Mouse (Mus musculus) forebrain, embryonic 14.5 days (tissue): ENCODE measurements at regions not wholly inside any gene's neighbourhood (a gene's known extent, or its start where the extent isn't known, plus 50 kb on each side); places are given as distances from the start of the nearest gene placed in this dataset.

Experiments
- ATAC-seq: fragments of 200-750 bp; cut with Nextera tagmentation; 2 replicates; pipeline ENCODE4 v1.8.0; 2017; ENCODE audit warnings: mild to moderate bottlenecking, moderate library complexity
- DNase-seq: peaks from one replicate; pipeline ENCODE4 v3.0.0-alpha.2; 2015; ENCODE audit warnings: low spot score
- H3K27ac ChIP-seq: fragments of 300-500 bp; sonication (generic); 2 replicates; pipeline ENCODE4 v1.5.1; 2014; ENCODE audit warnings: low read depth, mild to moderate bottlenecking, control low read depth, low read length, moderate library complexity
- H3K27me3 ChIP-seq: fragments of 300-500 bp; sonication (generic); replicated peaks from 2 replicates; pipeline ENCODE4 v1.6.1; 2014; ENCODE audit warnings: low read length, control low read depth, mixed read lengths; ENCODE audit not compliant: control insufficient read depth, insufficient read depth
- H3K36me3 ChIP-seq: fragments of 300-500 bp; sonication (generic); 2 replicates; pipeline ENCODE4 v1.6.1; 2014; ENCODE audit warnings: low read length, control low read depth; ENCODE audit not compliant: control insufficient read depth, insufficient read depth
- H3K4me1 ChIP-seq: fragments of 300-500 bp; sonication (generic); 2 replicates; pipeline ENCODE4 v1.6.1; 2014; ENCODE audit warnings: antibody characterized with exemption, low read length, control low read depth; ENCODE audit not compliant: control insufficient read depth, insufficient read depth
- H3K4me2 ChIP-seq: fragments of 300-500 bp; sonication (generic); 2 replicates; pipeline ENCODE4 v1.6.1; 2014; ENCODE audit warnings: mild to moderate bottlenecking, control low read depth, low read length
- H3K4me3 ChIP-seq: fragments of 300-500 bp; sonication (generic); 2 replicates; pipeline ENCODE4 v1.5.1; 2014; ENCODE audit warnings: low read depth, low read length, control low read depth
- H3K9ac ChIP-seq: fragments of 300-500 bp; sonication (generic); 2 replicates; pipeline ENCODE4 v1.6.1; 2014; ENCODE audit warnings: mild to moderate bottlenecking, low read length, control low read depth, moderate library complexity
- H3K9me3 ChIP-seq: fragments of 300-500 bp; sonication (generic); replicated peaks from 2 replicates; pipeline ENCODE4 v1.6.1; 2016; ENCODE audit warnings: low read length, control low read depth, mixed read lengths; ENCODE audit not compliant: control insufficient read depth
- WGBS: fragments of 180-500 bp; shearing (Covaris S2); extraction: QIAGEN DNeasy Blood & Tissue Kit; methylation state at CpG from one replicate; pipeline ENCODE4 v1.1.7; 2014; 5-methylcytosine and 5-hydroxymethylcytosine counted together

- no peak for ATAC-seq
- Histone ChIP-seq H3K4me1 (peaks cover 33% of the 10 kb centered on the region), H3K9me3 (no peaks in the 10 kb centered on the region), H3K9ac (peak overlapping the region; percentile 9; the same call in 1 of the 2 replicates), H3K4me3 (no peak overlapping the region), H3K27me3 (no peaks in the 10 kb centered on the region), H3K27ac (peak overlapping the region; percentile 78), H3K4me2 (peak overlapping the region; percentile 29; the same call in 1 of the 2 replicates), H3K36me3 (no peaks in the 10 kb centered on the region)
- DNase-seq: no peak
- WGBS: 41% methylated on average over 2 of the region's 2 CpGs
Observed at GRCm38 (mm10) chr2:33961566-33961965, 73.8 kb upstream of the Mvb12b start.

DNA sequence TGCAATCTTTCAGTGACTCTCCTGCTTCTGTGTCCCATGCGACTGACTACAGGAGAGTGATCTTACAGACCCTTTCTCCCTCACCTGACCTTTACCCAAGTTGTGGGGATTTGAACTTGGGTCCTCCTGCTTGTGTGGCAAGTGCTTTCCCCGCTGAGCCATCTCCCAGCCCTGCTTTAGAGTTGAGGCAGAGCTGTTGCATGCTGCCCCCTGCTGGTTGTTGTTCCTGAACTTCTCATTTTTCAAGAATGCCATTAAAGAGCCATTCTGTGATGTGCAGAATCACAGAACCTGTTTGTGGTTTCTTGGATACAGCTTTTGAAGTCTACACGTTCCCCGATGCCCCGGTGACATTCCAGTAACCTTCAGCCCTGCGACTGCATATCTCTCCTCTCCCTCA lies 70.0 kb upstream of the Mvb12b start:
- Histone ChIP-seq H3K27ac (no peak overlapping the region), H3K9ac (no peak overlapping the region), H3K4me3 (no peak overlapping the region), H3K27me3 (no peaks in the 10 kb centered on the region), H3K4me2 (no peak overlapping the region), H3K9me3 (no peaks in the 10 kb centered on the region), H3K4me1 (peaks cover 13% of the 10 kb centered on the region), H3K36me3 (no peaks in the 10 kb centered on the region)
- WGBS: 65% methylated on average over 6 of the region's 6 CpGs
- ATAC-seq: no peak
- peak; percentile 46 for DNase-seq

- Histone ChIP-seq H3K27ac (no peak overlapping the region), H3K4me2 (no peak overlapping the region), H3K4me1 (0 out of 2 replicates have a peak, but pooled peaks cover 5% of the 10 kb centered on the region), H3K36me3 (no peaks in the 10 kb centered on the region), H3K9ac (no peak overlapping the region), H3K9me3 (no peaks in the 10 kb centered on the region), H3K4me3 (no peak overlapping the region), H3K27me3 (no peaks in the 10 kb centered on the region)
- WGBS: 68% methylated on average over 3 of the region's 3 CpGs
- ATAC-seq (no peak), DNase-seq (no peak)
Observed at GRCm38 (mm10) chr2:33944301-33944700, 56.6 kb upstream of the Mvb12b start.

DNA sequence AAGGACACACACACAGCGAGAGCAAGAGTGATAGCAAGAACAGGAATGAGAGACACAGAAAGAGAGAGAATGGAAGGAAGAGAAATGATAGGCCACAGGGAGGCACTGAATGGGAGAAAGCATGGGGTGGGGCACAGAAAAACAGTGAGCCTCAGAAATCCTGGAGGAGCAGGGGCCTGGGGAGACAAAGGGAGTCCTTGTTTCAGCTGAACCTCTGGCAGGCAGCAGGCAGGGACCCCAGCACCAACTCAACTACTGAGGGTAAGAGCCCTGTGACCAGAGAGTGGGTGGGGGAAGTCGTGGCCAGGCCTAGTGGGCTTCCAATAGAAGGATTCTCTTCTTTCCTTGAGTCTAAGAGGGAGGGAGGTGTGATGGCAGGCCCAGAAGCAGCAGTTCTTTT lies 54.3 kb upstream of the Mvb12b start:
- Histone ChIP-seq H3K4me1 (0 out of 2 replicates have a peak, but pooled peaks cover 5% of the 10 kb centered on the region), H3K4me3 (no peak overlapping the region), H3K9ac (no peak overlapping the region), H3K27me3 (no peaks in the 10 kb centered on the region), H3K36me3 (no peaks in the 10 kb centered on the region), H3K9me3 (no peaks in the 10 kb centered on the region), H3K4me2 (no peak overlapping the region), H3K27ac (no peak overlapping the region)
- DNase-seq: no peak
- ATAC-seq: no peak
- WGBS: 48% methylated on average over 2 of the region's 2 CpGs

- Histone ChIP-seq H3K4me1 (peaks cover 5% of the 10 kb centered on the region; the same call in 1 of the 2 replicates), H3K9me3 (no peaks in the 10 kb centered on the region), H3K27me3 (no peaks in the 10 kb centered on the region), H3K4me2 (no peak overlapping the region), H3K36me3 (no peaks in the 10 kb centered on the region), H3K9ac (no peak overlapping the region), H3K27ac (no peak overlapping the region), H3K4me3 (no peak overlapping the region)
- WGBS: 77% methylated on average over 11 of the region's 11 CpGs
- DNase-seq (peak; percentile 28), ATAC-seq (no peak)
Observed at GRCm38 (mm10) chr2:33941316-33941715, 53.6 kb upstream of the Mvb12b start.

DNA sequence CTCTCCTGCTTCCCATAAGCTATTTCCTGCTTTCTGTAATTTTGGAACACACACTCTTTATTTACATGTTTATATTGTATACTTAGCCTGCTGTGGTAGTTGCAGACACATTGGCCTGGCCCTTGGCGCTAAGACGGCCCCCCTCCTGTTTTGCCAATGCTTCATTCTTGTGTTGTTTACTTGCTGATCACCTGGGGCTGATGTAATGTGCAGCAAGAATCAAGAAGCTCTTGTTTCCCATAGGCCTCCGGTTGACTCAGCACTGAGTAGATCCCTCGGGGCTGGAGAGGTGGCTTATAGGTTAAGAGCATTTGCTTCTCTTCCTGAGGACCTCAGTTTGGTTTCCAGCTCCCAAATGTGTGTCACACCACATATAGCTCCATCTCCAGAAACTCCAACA lies 52.1 kb upstream of the Mvb12b start:
- Histone ChIP-seq H3K9ac (no peak overlapping the region), H3K4me2 (no peak overlapping the region), H3K27ac (no peak overlapping the region), H3K4me1 (peaks cover 14% of the 10 kb centered on the region; the same call in 1 of the 2 replicates), H3K36me3 (no peaks in the 10 kb centered on the region), H3K4me3 (no peak overlapping the region), H3K9me3 (no peaks in the 10 kb centered on the region), H3K27me3 (no peaks in the 10 kb centered on the region)
- 86% methylated on average over 4 of the region's 4 CpGs for WGBS
- ATAC-seq (no peak), DNase-seq (no peak)
